Mouse (Mus musculus) embryonic facial prominence, embryonic 12.5 days (tissue): ENCODE measurements around the gene Fam181a. TPM values are rescaled to one million over a fixed set of nuclear protein-coding genes. Genes with fewer than 3 reads are reported as not detected.
A peak's percentile ranks its signal among the peaks of the same experiment; 100 is the strongest.

Source experiments
- ATAC-seq: fragments of 200-750 bp; cut with Nextera tagmentation; 2 replicates; pipeline ENCODE4 v1.8.0; 2017; ENCODE audit not compliant: insufficient number of reproducible peaks, insufficient read depth, low FRiP score, low TSS enrichment
- H3K27ac ChIP-seq: fragments of 300-500 bp; sonication (generic); 2 replicates; pipeline ENCODE4 v1.5.1; 2016; ENCODE audit warnings: mild to moderate bottlenecking
- H3K27me3 ChIP-seq: fragments of 300-500 bp; sonication (generic); 2 replicates; pipeline ENCODE4 v1.6.1; 2016; ENCODE audit warnings: mild to moderate bottlenecking, moderate library complexity
- H3K36me3 ChIP-seq: fragments of 300-500 bp; sonication (generic); 2 replicates; pipeline ENCODE4 v1.6.1; 2016; ENCODE audit warnings: mild to moderate bottlenecking
- H3K4me1 ChIP-seq: fragments of 300-500 bp; sonication (generic); 2 replicates; pipeline ENCODE4 v1.6.1; 2016
- H3K4me2 ChIP-seq: fragments of 300-500 bp; sonication (generic); replicated peaks from 2 replicates; pipeline ENCODE4 v1.6.1; 2016; ENCODE audit warnings: mild to moderate bottlenecking, moderate library complexity
- H3K4me3 ChIP-seq: fragments of 300-500 bp; sonication (generic); 2 replicates; pipeline ENCODE4 v1.5.1; 2016; ENCODE audit warnings: mild to moderate bottlenecking
- H3K9ac ChIP-seq: fragments of 300-500 bp; sonication (generic); 2 replicates; pipeline ENCODE4 v1.6.1; 2016; ENCODE audit warnings: mild to moderate bottlenecking, moderate library complexity
- H3K9me3 ChIP-seq: fragments of 300-500 bp; sonication (generic); 2 replicates; pipeline ENCODE4 v1.6.1; 2016; ENCODE audit warnings: mild to moderate bottlenecking, moderate library complexity
- WGBS: fragments of 180-500 bp; shearing (Covaris S2); methylation state at CpG from one replicate; pipeline ENCODE4 v1.1.7; 2016; 5-methylcytosine and 5-hydroxymethylcytosine counted together
- polyA plus RNA-seq: library from polyadenylated mRNA; unstranded; fragments of >200 nt; fragmentation: Nextera tagmentation; extraction: Ambion mirVana; gene quantifications from 2 replicates; pipeline ENCODE4 v1.2.1, GENCODE M21; 2016

Gene Fam181a
- polyA plus RNA-seq, 1 experiment from 2014 or later: 1.3 TPM

DNA sequence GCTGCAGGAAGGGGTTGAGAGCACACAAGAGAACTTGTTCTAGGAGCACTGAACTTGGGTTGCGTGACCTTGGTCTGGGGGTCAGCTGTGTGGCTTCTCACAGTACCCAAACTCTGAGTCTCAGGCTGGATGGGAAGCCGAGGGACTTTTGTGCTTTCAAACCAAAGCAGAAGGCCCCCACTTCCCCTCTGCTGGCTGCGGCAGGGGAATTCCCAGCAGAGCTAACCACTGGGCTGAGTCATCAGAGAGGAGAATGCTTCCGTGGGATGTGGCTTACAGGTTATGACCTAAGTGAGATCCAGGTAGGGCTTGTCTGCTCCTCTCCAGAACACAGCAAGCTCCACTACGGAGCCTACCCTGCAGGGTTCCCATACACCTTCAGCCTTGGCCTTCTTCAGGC lies 30.4 kb downstream of the Fam181a start:
- Histone ChIP-seq H3K9ac (no peak overlapping the region), H3K4me3 (no peak overlapping the region), H3K27ac (no peak overlapping the region), H3K27me3 (no peaks in the 10 kb centered on the region), H3K4me2 (no peak overlapping the region), H3K36me3 (no peaks in the 10 kb centered on the region), H3K9me3 (no peaks in the 10 kb centered on the region), H3K4me1 (no peaks in the 10 kb centered on the region)
- WGBS: 78% methylated on average over 5 of the region's 5 CpGs
- no peak for ATAC-seq

- WGBS: 72% methylated on average over 8 of the region's 8 CpGs
- H3K4me2 ChIP-seq: no peak overlapping the region
- no peaks in the 10 kb centered on the region for H3K4me1 ChIP-seq
- no peaks in the 10 kb centered on the region for H3K27me3 ChIP-seq
- H3K9ac ChIP-seq: no peak overlapping the region
- H3K9me3 ChIP-seq: no peaks in the 10 kb centered on the region
- no peak overlapping the region for H3K4me3 ChIP-seq
- H3K36me3 ChIP-seq: no peaks in the 10 kb centered on the region
- no peak for ATAC-seq
- H3K27ac ChIP-seq: no peak overlapping the region
Observed at GRCm38 (mm10) chr12:103343456-103343855, 32.7 kb downstream of the Fam181a start.

- Histone ChIP-seq H3K4me1 (no peaks in the 10 kb centered on the region), H3K27me3 (peaks cover 4% of the 10 kb centered on the region; the same call in 1 of the 2 replicates), H3K4me3 (no peak overlapping the region), H3K4me2 (no peak overlapping the region), H3K27ac (no peak overlapping the region), H3K36me3 (no peaks in the 10 kb centered on the region), H3K9ac (no peak overlapping the region), H3K9me3 (no peaks in the 10 kb centered on the region)
- WGBS: 86% methylated on average over 7 of the region's 7 CpGs
- no peak for ATAC-seq
Observed at GRCm38 (mm10) chr12:103344934-103345333, 34.2 kb downstream of the Fam181a start.

DNA sequence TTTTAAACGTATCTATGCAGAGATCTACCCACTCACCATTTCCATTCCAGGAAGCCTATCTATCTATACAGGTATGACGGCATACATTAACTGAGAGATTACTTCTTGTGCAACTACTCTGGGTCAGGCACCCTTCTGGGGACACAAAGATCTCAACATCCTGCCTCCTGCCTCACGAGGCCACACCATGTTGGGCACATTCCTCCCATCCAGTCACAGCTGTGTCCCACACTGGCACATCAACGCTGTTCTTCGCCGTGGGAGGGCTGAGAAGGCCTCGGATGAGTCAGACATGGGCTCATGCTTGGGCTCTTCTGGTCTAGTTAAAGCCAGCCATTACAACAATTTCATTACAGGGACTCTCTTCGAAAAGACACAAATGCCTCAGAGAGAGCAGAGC lies 36.2 kb downstream of the Fam181a start:
- no peak for ATAC-seq
- no peak overlapping the region for H3K4me3 ChIP-seq
- no peak overlapping the region for H3K27ac ChIP-seq
- H3K4me2 ChIP-seq: no peak overlapping the region
- H3K4me1 ChIP-seq: no peaks in the 10 kb centered on the region
- H3K36me3 ChIP-seq: no peaks in the 10 kb centered on the region
- WGBS: 79% methylated on average over 8 of the region's 8 CpGs
- H3K9ac ChIP-seq: no peak overlapping the region
- H3K9me3 ChIP-seq: no peaks in the 10 kb centered on the region
- peaks cover 4% of the 10 kb centered on the region; the same call in 1 of the 2 replicates for H3K27me3 ChIP-seq

GRCm38 (mm10) chr12:103347406-103347805 lies 36.6 kb downstream of the Fam181a start:
- Histone ChIP-seq H3K36me3 (no peaks in the 10 kb centered on the region), H3K4me2 (no peak overlapping the region), H3K9me3 (no peaks in the 10 kb centered on the region), H3K9ac (no peak overlapping the region), H3K27me3 (peaks cover 4% of the 10 kb centered on the region; the same call in 1 of the 2 replicates), H3K4me3 (no peak overlapping the region), H3K4me1 (no peaks in the 10 kb centered on the region), H3K27ac (no peak overlapping the region)
- no peak for ATAC-seq
- WGBS: 38% methylated on average over 5 of the region's 5 CpGs

DNA sequence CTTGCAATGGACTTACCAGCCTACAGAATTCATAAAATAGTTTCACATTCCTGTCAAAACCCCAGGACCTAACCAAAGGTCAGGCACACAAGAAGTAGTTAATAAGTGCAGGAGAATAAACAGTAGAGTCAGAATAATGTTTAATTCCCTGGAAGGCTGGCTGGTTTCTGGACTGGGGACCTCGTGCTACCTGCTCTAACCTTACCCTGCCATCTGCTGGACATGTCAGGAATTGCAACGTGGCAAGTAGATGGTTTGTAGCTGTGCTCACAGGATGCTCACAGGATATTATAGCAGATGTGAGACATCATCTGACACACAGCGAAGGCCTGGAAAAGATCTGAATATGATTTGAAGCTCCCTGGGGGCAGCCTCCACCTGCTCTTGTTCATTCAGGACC lies 37.7 kb downstream of the Fam181a start:
- no peaks in the 10 kb centered on the region for H3K9me3 ChIP-seq
- no peaks in the 10 kb centered on the region for H3K36me3 ChIP-seq
- ATAC-seq: no peak
- H3K4me1 ChIP-seq: no peaks in the 10 kb centered on the region
- H3K4me3 ChIP-seq: no peak overlapping the region
- H3K9ac ChIP-seq: no peak overlapping the region
- WGBS: 12% methylated on average over 3 of the region's 3 CpGs
- peaks cover 4% of the 10 kb centered on the region; the same call in 1 of the 2 replicates for H3K27me3 ChIP-seq
- H3K27ac ChIP-seq: no peak overlapping the region
- no peak overlapping the region for H3K4me2 ChIP-seq

- H3K4me1 ChIP-seq: no peaks in the 10 kb centered on the region
- H3K27ac ChIP-seq: no peak overlapping the region
- peaks cover 4% of the 10 kb centered on the region; the same call in 1 of the 2 replicates for H3K27me3 ChIP-seq
- H3K9ac ChIP-seq: no peak overlapping the region
- WGBS: 91% methylated on average over 6 of the region's 6 CpGs
- no peak overlapping the region for H3K4me3 ChIP-seq
- ATAC-seq: no peak
- H3K4me2 ChIP-seq: no peak overlapping the region
- no peaks in the 10 kb centered on the region for H3K36me3 ChIP-seq
- no peaks in the 10 kb centered on the region for H3K9me3 ChIP-seq
Observed at GRCm38 (mm10) chr12:103352735-103353134, 42.0 kb downstream of the Fam181a start.

- ATAC-seq: no peak
Observed at GRCm38 (mm10) chr12:103353538-103353937, 42.8 kb downstream of the Fam181a start.

DNA sequence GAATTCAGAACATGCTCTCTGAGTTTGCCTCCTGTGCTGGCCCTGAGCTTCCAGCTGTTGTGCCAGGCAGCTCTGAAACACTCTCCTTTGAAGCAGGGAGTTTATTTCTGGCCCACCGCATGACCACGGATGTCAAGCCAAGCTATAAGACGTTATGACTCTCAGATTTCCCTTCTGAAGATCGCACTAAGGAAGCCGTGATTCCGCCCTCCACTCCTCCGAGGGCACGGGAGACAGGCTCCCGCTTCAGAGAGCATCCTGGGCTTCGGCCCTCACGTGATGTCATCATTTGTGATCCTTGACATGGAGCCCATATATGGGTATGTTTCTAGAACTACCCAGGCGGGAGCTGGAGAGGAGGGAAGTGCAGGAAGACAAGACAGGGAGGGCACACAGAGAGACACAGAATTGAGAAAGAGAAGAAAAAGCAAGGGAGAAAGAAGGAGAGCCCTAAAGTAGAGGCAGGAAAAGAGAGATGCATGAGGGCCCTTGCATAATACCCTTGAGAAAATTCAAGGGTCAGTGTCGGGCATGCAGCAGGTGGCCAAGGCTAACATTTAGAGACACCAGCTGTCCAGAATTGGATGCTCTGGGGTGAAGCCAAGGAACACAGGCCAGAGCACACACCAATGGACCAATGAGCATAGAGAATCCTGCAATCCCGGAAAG lies 45.1 kb downstream of the Fam181a start, which contains the start of gene Asb2:
Gene Asb2 (minus strand): TSS at position 256 of the 669 bp plus-strand sequence.
- Histone ChIP-seq H3K27ac (no peak within 1 kb of the TSS), H3K9me3 (no peaks in the 10 kb centered on the region), H3K9ac (no peak within 1 kb of the TSS), H3K4me1 (0 out of 2 replicates have a peak, but pooled peaks cover 5% of the 10 kb centered on the region), H3K4me2 (no peak within 1 kb of the TSS), H3K36me3 (no peaks in the 10 kb centered on the region), H3K4me3 (no peak within 1 kb of the TSS), H3K27me3 (no peaks in the 10 kb centered on the region)
- WGBS: 73% methylated on average over 14 of the region's 14 CpGs
- ATAC-seq: no peak

More at GRCm38 (mm10) chr12:103353538-103353937, 42.8 kb downstream of the Fam181a start:
- WGBS: 15% methylated on average over 5 of the region's 5 CpGs
- Histone ChIP-seq H3K4me3 (no peak overlapping the region), H3K9me3 (no peaks in the 10 kb centered on the region), H3K4me1 (no peaks in the 10 kb centered on the region), H3K4me2 (no peak overlapping the region), H3K27me3 (peaks cover 4% of the 10 kb centered on the region; the same call in 1 of the 2 replicates), H3K36me3 (no peaks in the 10 kb centered on the region), H3K9ac (no peak overlapping the region), H3K27ac (no peak overlapping the region)

GRCm38 (mm10) chr12:103356415-103356748 lies 45.6 kb downstream of the Fam181a start:
- WGBS: 93% methylated on average over 4 of the region's 4 CpGs
- H3K4me2 ChIP-seq: no peak overlapping the region
- no peak overlapping the region for H3K9ac ChIP-seq
- 0 out of 2 replicates have a peak, but pooled peaks cover 5% of the 10 kb centered on the region for H3K4me1 ChIP-seq
- H3K4me3 ChIP-seq: no peak overlapping the region
- no peaks in the 10 kb centered on the region for H3K36me3 ChIP-seq
- no peak for ATAC-seq
- no peaks in the 10 kb centered on the region for H3K9me3 ChIP-seq
- no peaks in the 10 kb centered on the region for H3K27me3 ChIP-seq
- H3K27ac ChIP-seq: no peak overlapping the region

GRCm38 (mm10) chr12:103358216-103358615 lies 47.4 kb downstream of the Fam181a start:
- H3K4me3 ChIP-seq: no peak overlapping the region
- no peak overlapping the region for H3K9ac ChIP-seq
- no peaks in the 10 kb centered on the region for H3K27me3 ChIP-seq
- H3K4me1 ChIP-seq: 0 out of 2 replicates have a peak, but pooled peaks cover 5% of the 10 kb centered on the region
- no peak for ATAC-seq
- no peaks in the 10 kb centered on the region for H3K36me3 ChIP-seq
- no peak overlapping the region for H3K4me2 ChIP-seq
- WGBS: 72% methylated on average over 8 of the region's 8 CpGs
- no peak overlapping the region for H3K27ac ChIP-seq
- no peaks in the 10 kb centered on the region for H3K9me3 ChIP-seq

- Histone ChIP-seq H3K27me3 (no peaks in the 10 kb centered on the region), H3K4me3 (no peak overlapping the region), H3K27ac (no peak overlapping the region), H3K36me3 (no peaks in the 10 kb centered on the region), H3K4me1 (0 out of 2 replicates have a peak, but pooled peaks cover 5% of the 10 kb centered on the region), H3K4me2 (no peak overlapping the region), H3K9me3 (no peaks in the 10 kb centered on the region), H3K9ac (no peak overlapping the region)
- WGBS: 43% methylated on average over 4 of the region's 4 CpGs
- ATAC-seq: 0 out of 2 replicates have a peak, but pooled peaks have one; percentile 22
Observed at GRCm38 (mm10) chr12:103358951-103359801, 48.4 kb downstream of the Fam181a start.
